Mouse (Mus musculus): ENCODE measurements at regions not wholly inside any gene's neighbourhood (a gene's known extent, or its start where the extent isn't known, plus 50 kb on each side); places are given as distances from the start of the nearest gene placed in this dataset.

DNA sequence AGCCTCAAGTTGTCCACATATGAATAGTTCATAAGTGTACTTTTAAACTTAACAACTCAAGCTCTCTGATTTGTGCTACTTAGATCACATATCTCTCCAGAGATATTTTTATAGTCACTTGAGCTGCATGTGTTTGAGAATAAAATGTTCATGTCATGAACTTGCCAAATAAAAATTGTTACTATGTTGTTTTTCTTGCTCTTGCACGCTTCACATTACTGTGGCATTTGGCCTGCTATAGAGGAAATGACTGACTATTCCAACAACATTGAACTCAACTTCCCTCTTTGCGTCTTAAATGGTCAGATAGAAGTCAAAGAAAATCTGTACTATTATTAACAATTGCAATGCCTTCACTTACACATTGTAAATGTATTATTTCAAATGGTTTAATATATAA lies 582.1 kb upstream of the Stxbp6 start:
- H3K4me3 ChIP-seq, result no peak overlapping the region
- WGBS, result 78% methylated on average over 2 of the region's 2 CpGs
- H3K4me1 ChIP-seq, result no peaks in the 10 kb centered on the region

DNA sequence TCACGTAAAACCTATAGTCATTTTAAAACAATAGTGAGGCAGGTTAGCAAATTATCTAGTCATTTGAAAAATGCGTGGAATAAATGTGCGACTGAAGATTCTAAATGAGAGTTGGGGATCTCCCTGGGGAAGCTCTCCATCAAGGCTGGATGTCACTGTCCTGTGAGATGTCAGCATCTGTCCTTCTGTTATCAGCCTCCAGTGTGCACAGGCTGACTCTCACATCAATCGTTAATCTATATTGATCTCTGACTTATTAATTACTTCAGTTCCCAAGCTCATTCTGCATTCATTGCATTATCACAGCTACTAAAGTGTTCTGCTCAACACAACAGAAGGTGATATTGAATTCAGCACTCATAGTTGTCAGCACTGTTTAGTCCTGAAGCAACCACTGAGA lies 574.1 kb upstream of the Stxbp6 start:
- 83% methylated on average over 4 of the region's 4 CpGs for WGBS
- DNase-seq (ENCODE audit: low spot score), result no peak
- H3K27me3 ChIP-seq (ENCODE audit: insufficient read depth, poor library complexity, severe bottlenecking), result no peaks in the 10 kb centered on the region
- H3K4me3 ChIP-seq, result no peak overlapping the region
- no peaks in the 10 kb centered on the region for H3K4me1 ChIP-seq
- no peaks in the 10 kb centered on the region for H3K9me3 ChIP-seq
- H3K27ac ChIP-seq, result no peak overlapping the region
- H3K36me3 ChIP-seq, result no peaks in the 10 kb centered on the region

More for the DNA sequence above, 582.1 kb upstream of the Stxbp6 start:
- no peaks in the 10 kb centered on the region for H3K9me3 ChIP-seq
- no peak overlapping the region for H3K27ac ChIP-seq
- DNase-seq (ENCODE audit: low spot score), result no peak
- H3K27me3 ChIP-seq (ENCODE audit: insufficient read depth, poor library complexity, severe bottlenecking), result no peaks in the 10 kb centered on the region
- H3K36me3 ChIP-seq, result no peaks in the 10 kb centered on the region

DNA sequence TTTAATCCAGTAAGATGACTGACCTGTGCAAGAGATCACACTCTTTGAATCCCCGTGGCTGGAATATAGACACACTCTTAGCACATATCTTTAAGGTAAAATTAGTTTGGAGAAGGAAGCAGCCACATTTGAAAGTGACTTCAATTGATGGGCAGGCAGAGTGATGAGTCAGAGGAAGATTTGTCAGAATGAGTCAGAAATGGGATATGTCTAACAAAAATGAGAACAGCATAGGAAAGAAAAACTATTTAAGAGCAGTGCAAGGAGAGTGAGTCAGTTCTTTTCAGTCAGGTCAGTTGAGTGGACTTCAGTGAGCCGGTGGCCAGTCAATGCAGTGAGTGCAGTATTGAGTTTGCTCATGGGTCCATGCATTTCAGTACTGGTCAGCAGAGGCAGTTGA lies 569.7 kb upstream of the Stxbp6 start:
- H3K36me3 ChIP-seq, result no peaks in the 10 kb centered on the region
- H3K9me3 ChIP-seq, result no peaks in the 10 kb centered on the region
- no peak overlapping the region for H3K4me3 ChIP-seq
- 76% methylated on average over 2 of the region's 2 CpGs for WGBS
- H3K27ac ChIP-seq, result no peak overlapping the region
- no peaks in the 10 kb centered on the region for H3K27me3 ChIP-seq (ENCODE audit: insufficient read depth, poor library complexity, severe bottlenecking)
- no peak for DNase-seq (ENCODE audit: low spot score)
- H3K4me1 ChIP-seq, result no peaks in the 10 kb centered on the region

DNA sequence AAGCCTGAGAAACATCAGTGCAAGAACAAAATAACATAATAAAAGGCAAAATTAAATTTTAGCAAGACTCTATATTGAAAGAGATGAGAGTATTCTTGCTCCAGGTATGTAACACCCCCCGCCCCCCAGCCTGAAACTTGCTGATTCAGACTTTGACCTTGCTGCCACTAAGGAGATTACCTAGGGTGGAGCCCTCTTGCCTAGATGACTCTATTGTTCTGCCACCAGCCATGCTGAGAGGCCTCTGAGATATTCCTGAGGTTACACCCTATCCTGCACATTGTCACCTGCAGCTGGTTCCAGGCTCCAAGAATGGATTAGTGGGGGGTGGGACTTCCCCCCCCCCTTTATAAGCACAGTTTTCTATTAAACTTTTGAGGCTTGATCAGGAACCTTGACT lies 548.3 kb upstream of the Stxbp6 start:
- H3K27ac ChIP-seq, result no peak overlapping the region
- no peak overlapping the region for H3K4me3 ChIP-seq
- 78% methylated on average over 1 of the region's 1 CpGs for WGBS
- DNase-seq (ENCODE audit: low spot score), result no peak
- no peaks in the 10 kb centered on the region for H3K27me3 ChIP-seq (ENCODE audit: insufficient read depth, poor library complexity, severe bottlenecking)
- H3K9me3 ChIP-seq, result no peaks in the 10 kb centered on the region
- H3K36me3 ChIP-seq, result no peaks in the 10 kb centered on the region
- no peaks in the 10 kb centered on the region for H3K4me1 ChIP-seq

DNA sequence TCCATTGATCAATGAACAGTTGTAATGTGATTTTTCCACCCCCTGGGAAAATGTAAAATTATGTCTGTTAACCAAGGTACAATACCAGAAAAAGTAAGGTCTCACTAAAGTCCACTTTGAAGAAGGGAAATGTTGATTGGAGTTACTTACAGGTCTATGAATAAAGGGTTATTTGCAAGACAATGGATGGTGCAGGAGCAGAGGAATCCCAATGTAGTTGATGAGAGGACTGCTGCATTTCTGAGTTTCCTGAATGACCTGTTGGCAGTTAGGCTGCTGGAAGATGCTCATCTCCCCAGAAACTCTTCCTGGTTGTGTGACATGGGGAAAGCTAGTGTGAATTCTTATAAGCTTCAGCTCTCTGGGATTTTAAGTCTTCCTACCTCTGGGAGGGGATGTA lies 545.5 kb upstream of the Stxbp6 start:
- H3K9me3 ChIP-seq, result no peaks in the 10 kb centered on the region

DNA sequence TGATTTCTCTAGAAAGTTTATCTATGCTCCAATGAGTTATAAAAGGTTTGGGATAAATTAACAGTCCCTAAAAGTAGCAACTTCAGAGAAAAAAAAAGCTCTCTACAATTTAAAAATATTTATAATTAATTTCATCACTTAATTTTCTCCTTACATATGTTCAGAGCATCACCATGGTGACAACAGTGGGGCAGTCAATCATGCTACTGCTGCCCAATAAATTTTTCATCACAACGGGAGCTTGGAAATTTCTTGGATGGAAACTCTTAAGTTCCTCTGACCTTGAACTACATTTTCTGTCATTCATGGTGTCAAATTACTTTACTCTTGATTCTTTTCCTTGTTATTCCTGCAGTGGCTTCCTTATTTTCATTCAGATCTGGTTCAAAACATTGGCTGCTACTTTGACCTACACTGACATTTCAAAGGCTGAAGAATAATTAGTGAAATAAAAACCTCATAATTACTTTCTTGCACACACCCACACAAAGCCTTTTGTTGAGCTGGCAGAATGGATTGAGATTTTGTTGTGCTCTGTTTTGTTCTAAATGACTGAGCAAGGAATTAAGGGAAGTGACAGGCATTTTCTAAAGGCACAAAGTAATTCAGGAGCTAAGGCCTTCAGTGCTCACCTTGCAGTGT lies 540.1 kb upstream of the Stxbp6 start:
- Histone ChIP-seq H3K9me3 (no peaks in the 10 kb centered on the region), H3K4me3 (no peak overlapping the region), H3K36me3 (no peaks in the 10 kb centered on the region), H3K27me3 (ENCODE audit: insufficient read depth, poor library complexity, severe bottlenecking) (no peaks in the 10 kb centered on the region), H3K4me1 (no peaks in the 10 kb centered on the region), H3K27ac (no peak overlapping the region)
- WGBS, result 70% methylated on average over 1 of the region's 1 CpGs
- DNase-seq (ENCODE audit: low spot score), result no peak

More for the DNA sequence above, 545.5 kb upstream of the Stxbp6 start:
- Histone ChIP-seq H3K4me3 (no peak overlapping the region), H3K4me1 (no peaks in the 10 kb centered on the region), H3K27me3 (ENCODE audit: insufficient read depth, poor library complexity, severe bottlenecking) (no peaks in the 10 kb centered on the region), H3K36me3 (no peaks in the 10 kb centered on the region), H3K27ac (no peak overlapping the region)
- no peak for DNase-seq (ENCODE audit: low spot score)

DNA sequence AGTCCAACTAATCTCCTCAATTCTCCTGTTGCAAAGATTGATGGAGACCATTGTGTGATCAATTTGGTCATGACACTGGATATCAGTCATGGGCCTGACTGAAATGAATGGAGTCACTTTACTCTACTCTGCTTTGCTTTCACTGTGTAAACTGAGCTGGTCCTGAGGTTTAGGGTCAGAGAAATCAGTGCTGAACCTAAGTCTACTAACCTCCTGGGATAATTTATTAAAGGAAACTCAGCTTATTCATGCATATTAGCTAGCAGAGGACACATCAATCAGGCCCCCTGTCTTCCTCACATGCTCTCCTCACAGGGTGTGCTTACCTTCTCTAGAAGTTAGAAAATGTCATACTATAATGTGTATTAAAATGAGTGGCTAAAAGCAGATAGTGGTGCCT lies 539.6 kb upstream of the Stxbp6 start:
- no peak overlapping the region for H3K27ac ChIP-seq
- H3K9me3 ChIP-seq, result no peaks in the 10 kb centered on the region
- DNase-seq (ENCODE audit: low spot score), result no peak
- H3K4me1 ChIP-seq, result no peaks in the 10 kb centered on the region
- no peaks in the 10 kb centered on the region for H3K36me3 ChIP-seq
- no peak overlapping the region for H3K4me3 ChIP-seq
- no peaks in the 10 kb centered on the region for H3K27me3 ChIP-seq (ENCODE audit: insufficient read depth, poor library complexity, severe bottlenecking)

DNA sequence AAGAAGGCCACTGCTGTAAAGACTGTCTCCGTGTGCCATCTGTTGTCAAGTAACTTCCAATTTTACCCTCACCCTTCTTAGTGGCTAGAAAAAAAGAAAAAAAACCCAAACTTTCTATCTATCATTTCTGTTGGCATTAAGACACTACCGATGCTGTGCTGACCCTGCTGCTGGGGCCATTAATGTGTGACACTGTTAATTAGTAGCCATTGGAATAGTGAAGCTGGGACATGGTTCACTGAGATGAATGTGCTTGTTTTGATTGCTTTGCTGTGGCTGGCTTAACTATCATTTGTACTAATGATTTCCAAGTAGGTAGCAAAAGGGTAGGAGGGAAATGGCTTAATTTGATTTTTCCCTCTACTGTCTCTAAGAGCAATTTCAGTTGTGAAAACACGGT lies 524.9 kb upstream of the Stxbp6 start:
- H3K9me3 ChIP-seq, result no peaks in the 10 kb centered on the region
- 73% methylated on average over 3 of the region's 3 CpGs for WGBS
- H3K36me3 ChIP-seq, result no peaks in the 10 kb centered on the region
- DNase-seq (ENCODE audit: low spot score), result no peak
- H3K4me1 ChIP-seq, result no peaks in the 10 kb centered on the region
- H3K27ac ChIP-seq, result no peak overlapping the region
- H3K4me3 ChIP-seq, result no peak overlapping the region
- no peaks in the 10 kb centered on the region for H3K27me3 ChIP-seq (ENCODE audit: insufficient read depth, poor library complexity, severe bottlenecking)

DNA sequence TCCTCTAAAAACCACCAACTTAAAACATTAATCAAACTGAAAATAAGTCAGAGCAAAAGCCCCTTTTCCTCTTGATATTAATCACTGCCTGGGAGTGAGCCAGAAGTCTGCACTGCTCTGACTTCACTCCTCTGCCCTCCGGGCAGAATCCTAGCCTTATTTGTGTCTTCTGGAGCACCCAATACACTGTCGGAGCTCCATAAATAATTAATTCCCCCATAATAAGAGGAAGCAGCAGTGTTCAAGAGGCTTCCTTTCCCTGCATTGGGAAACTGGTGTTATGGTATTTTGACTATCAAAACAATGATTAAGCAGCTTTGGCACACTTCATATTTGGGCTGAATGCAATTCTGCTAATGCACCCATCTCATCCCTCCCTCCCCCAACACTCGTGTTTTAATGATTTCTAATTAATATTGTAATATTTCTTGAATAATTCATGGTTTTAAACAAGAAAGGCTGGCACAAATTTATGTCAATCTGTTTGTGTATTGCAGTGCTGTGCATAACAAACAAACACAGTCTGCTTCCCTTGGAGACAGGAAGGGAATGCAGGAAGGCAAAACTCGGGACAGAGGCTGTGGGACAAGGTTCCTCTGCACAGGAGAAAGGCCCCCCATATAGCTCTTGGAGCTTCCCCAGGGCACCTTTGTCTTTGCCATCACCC lies 523.5 kb upstream of the Stxbp6 start:
- Histone ChIP-seq H3K9me3 (no peaks in the 10 kb centered on the region), H3K27me3 (ENCODE audit: insufficient read depth, poor library complexity, severe bottlenecking) (no peaks in the 10 kb centered on the region), H3K27ac (no peak overlapping the region), H3K4me3 (no peak overlapping the region), H3K4me1 (no peaks in the 10 kb centered on the region), H3K36me3 (no peaks in the 10 kb centered on the region)
- 67% methylated on average over 4 of the region's 4 CpGs for WGBS
- DNase-seq (ENCODE audit: low spot score), result no peak

DNA sequence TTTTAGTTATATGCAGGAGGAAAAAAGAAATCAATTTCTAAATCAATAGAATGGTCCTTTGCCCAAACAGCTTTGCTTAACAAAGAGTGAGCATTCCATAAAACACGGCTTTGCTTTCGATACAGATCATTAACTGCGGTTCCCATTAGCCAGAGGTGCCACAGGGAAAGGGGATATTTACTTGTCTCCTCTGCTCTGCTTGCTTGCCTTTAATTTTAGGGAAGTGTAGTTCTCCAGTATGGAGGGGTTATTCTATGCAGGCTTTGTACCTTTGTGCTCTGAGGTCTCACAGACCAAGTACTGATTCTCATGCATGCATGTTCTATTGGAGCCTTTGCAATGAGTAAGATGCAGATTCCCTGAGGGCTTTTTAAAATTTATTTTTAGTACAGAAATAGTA lies 520.2 kb upstream of the Stxbp6 start:
- H3K27ac ChIP-seq, result no peak overlapping the region
- H3K4me3 ChIP-seq, result no peak overlapping the region
- no peaks in the 10 kb centered on the region for H3K4me1 ChIP-seq
- H3K36me3 ChIP-seq, result no peaks in the 10 kb centered on the region
- H3K9me3 ChIP-seq, result no peaks in the 10 kb centered on the region
- WGBS, result 76% methylated on average over 3 of the region's 3 CpGs
- H3K27me3 ChIP-seq (ENCODE audit: insufficient read depth, poor library complexity, severe bottlenecking), result no peaks in the 10 kb centered on the region
- DNase-seq (ENCODE audit: low spot score), result no peak

DNA sequence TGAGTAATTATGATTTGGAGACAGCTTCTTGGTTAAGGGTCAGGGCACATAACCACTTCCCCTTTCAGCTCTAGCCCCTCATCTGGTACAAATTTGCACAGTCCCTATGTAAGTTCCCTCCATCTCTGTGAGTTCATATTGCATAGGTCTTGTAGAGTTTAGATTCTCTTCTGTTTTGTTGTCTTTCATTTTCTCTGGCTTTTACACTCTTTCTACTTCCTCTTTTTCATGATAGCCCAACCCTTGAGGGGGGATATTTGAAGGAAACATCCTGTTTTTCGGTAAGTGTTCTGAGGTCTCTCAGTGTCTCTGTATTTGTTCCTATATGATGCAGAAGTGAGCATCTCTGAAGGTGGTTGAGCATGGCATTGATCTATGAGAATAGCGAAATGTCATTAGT lies 515.7 kb upstream of the Stxbp6 start:
- WGBS, result 92% methylated on average over 2 of the region's 2 CpGs
- H3K9me3 ChIP-seq, result no peaks in the 10 kb centered on the region
- no peak overlapping the region for H3K27ac ChIP-seq
- H3K4me1 ChIP-seq, result no peaks in the 10 kb centered on the region
- DNase-seq (ENCODE audit: low spot score), result no peak
- H3K27me3 ChIP-seq (ENCODE audit: insufficient read depth, poor library complexity, severe bottlenecking), result no peaks in the 10 kb centered on the region
- no peaks in the 10 kb centered on the region for H3K36me3 ChIP-seq
- H3K4me3 ChIP-seq, result no peak overlapping the region

DNA sequence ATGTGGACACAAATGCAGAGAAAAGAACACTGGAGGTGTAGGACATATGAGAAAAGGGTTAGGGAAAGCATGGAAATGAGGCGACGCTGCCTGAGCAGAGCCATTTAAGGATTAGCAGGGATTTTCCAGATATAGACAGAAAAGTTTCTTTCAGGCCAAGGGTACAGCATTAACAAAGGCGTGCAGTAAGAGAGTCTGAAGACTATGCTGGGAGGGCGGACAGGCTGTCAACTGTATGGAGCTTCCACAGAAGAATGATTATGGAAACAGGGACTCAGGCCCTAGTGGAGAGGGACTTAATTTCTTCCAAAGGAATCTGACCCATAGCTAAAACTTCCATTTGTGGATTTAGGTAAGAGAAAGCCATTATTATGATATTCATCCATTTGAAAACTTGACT lies 511.3 kb upstream of the Stxbp6 start:
- 89% methylated on average over 4 of the region's 4 CpGs for WGBS
- no peak overlapping the region for H3K27ac ChIP-seq
- DNase-seq (ENCODE audit: low spot score), result no peak
- no peaks in the 10 kb centered on the region for H3K27me3 ChIP-seq (ENCODE audit: insufficient read depth, poor library complexity, severe bottlenecking)
- H3K4me1 ChIP-seq, result no peaks in the 10 kb centered on the region
- H3K9me3 ChIP-seq, result no peaks in the 10 kb centered on the region
- no peaks in the 10 kb centered on the region for H3K36me3 ChIP-seq
- no peak overlapping the region for H3K4me3 ChIP-seq

DNA sequence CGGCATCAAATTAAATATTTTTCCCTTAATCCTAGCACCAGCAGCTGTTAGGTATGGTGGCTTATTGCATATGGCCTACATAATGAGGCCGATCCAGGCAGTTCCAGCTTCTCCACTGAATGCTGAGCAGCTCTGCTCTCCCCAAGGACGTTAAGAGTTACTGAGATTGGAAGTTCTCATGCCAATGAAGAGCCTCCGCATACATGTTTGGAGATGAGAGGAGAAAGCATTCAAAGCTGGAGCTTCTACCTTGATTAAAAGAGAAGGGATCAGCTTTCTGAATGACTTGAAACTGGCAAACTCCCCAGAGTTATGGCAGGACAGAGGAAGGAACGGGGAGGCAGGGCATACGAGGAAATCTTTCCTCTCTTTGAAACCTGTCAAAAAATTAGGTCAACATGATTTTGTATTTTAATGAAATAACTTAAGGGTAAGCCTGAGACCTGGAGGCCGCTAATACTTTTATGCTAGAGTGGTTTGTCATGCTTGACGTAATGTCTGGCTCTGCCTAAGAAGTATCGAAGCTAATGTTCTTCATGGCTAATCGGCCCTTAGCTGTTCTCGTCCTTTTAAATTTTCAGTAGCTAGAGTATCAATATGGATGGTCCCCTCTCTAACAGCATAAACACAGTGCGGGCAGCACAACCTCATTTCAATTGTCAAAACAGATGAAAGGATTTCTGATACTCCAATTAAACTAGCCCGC lies 489.0 kb upstream of the Stxbp6 start:
- no peaks in the 10 kb centered on the region for H3K27me3 ChIP-seq (ENCODE audit: insufficient read depth, poor library complexity, severe bottlenecking)
- no peak overlapping the region for H3K27ac ChIP-seq
- WGBS, result 83% methylated on average over 13 of the region's 13 CpGs
- H3K36me3 ChIP-seq, result no peaks in the 10 kb centered on the region
- no peak overlapping the region for H3K4me3 ChIP-seq
- H3K9me3 ChIP-seq, result no peaks in the 10 kb centered on the region
- no peaks in the 10 kb centered on the region for H3K4me1 ChIP-seq
- DNase-seq (ENCODE audit: low spot score), result no peak

Data from heart, embryonic 10.5 days (tissue).